Mouse (Mus musculus) olfactory bulb, adult 2 months (tissue): ENCODE measurements around the gene N4bp2l1. TPM values are rescaled to one million over a fixed set of nuclear protein-coding genes. Genes with fewer than 3 reads are reported as not detected.

Experiments
- H3K27ac ChIP-seq: fragments of 200-500 bp; 2 replicates; pipeline ENCODE4 v1.5.1; 2012; ENCODE audit warnings: low read depth, low read length; ENCODE audit not compliant: insufficient read depth
- H3K4me1 ChIP-seq: fragments of 200-500 bp; 2 replicates; pipeline ENCODE4 v1.6.1; 2012; ENCODE audit warnings: low read length; ENCODE audit not compliant: control insufficient read depth, insufficient read depth
- H3K4me3 ChIP-seq: fragments of 200-500 bp; 2 replicates; pipeline ENCODE4 v1.5.1; 2012; ENCODE audit warnings: mild to moderate bottlenecking, low read depth, low read length, moderate library complexity; ENCODE audit not compliant: insufficient read depth
- CTCF ChIP-seq: fragments of 200-500 bp; IDR thresholded peaks from 2 replicates; pipeline ENCODE4 v1.5.1; 2012; ENCODE audit warnings: low read depth, mild to moderate bottlenecking, low read length, moderate library complexity; ENCODE audit not compliant: insufficient read depth
- POLR2A ChIP-seq: fragments of 200-500 bp; IDR thresholded peaks from 2 replicates; pipeline ENCODE4 v1.6.1; 2012; ENCODE audit warnings: mild to moderate bottlenecking, low read depth, low read length, moderate library complexity; ENCODE audit not compliant: insufficient read depth
- WGBS: fragments of 180-500 bp; shearing (Covaris S2); methylation state at CpG from one replicate; pipeline ENCODE4 v1.1.7; 2018; 5-methylcytosine and 5-hydroxymethylcytosine counted together
- polyA plus RNA-seq: library from polyadenylated mRNA; stranded (reverse); fragments of >200 nt; gene quantifications from 2 replicates; pipeline ENCODE4 v1.2.4, GENCODE M21; 2012; ENCODE audit warnings: low replicate concordance; ENCODE audit not compliant: missing spikeins, insufficient read depth, insufficient read length

Gene N4bp2l1
- polyA plus RNA-seq, 1 experiment, result 261 TPM

- TF ChIP-seq POLR2A, result no peak
- TF ChIP-seq CTCF, result no peak
- no peaks in the 10 kb centered on the region for H3K4me1 ChIP-seq
- no peak overlapping the region for H3K27ac ChIP-seq
- 85% methylated on average over 10 of the region's 10 CpGs for WGBS
- no peak overlapping the region for H3K4me3 ChIP-seq
These were observed 21.8 kb upstream of the N4bp2l1 start for GRCm38 (mm10) chr5:150618599-150619355.

- WGBS, result 84% methylated on average over 3 of the region's 3 CpGs
- no peak for TF ChIP-seq CTCF
- TF ChIP-seq POLR2A, result no peak
- Histone ChIP-seq H3K27ac (no peak overlapping the region), H3K4me3 (no peak overlapping the region), H3K4me1 (no peaks in the 10 kb centered on the region; the same call in 1 of the 2 replicates)
These were observed 19.7 kb upstream of the N4bp2l1 start for GRCm38 (mm10) chr5:150616731-150617130.

DNA sequence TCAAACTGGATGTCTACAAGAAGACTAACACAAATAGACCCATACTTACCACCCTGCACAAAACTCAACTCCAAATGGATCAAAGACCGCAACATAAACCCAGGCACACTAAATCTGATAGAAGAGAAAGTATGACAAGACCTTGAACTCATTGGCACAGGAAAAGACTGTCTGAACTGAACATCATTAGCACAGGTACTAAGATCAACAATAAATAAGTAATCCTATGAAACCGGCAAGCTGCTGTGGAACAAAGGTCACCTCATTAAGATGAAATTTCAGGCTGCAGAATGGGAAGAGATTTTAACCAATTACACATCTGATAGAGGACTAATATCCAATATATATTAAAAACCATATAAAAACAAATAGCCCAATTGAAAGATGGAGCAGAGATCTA, 19.2 kb upstream of the N4bp2l1 start:
- Histone ChIP-seq H3K27ac (no peak overlapping the region), H3K4me3 (no peak overlapping the region), H3K4me1 (no peaks in the 10 kb centered on the region; the same call in 1 of the 2 replicates)
- TF ChIP-seq CTCF (no peak), POLR2A (no peak)
- WGBS, result 97% methylated on average over 2 of the region's 2 CpGs

DNA sequence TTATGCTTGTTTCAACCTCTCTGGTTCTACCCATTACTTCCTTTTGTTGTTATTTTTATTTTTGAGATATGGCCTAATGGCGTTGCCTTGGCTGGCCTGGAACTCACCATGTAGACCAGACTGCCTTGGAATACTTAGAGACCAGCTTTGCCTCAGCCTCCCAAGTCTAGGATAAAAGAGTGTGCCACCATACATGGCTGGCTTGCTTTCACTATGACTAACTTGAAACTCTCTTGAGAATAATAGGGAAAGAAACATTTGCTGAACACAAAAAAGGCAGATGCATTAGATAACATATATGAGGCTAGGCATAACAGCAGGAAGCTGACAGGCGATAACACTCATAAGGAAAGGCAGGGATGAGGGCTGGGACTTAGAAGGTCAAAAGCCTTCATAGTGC, 17.1 kb upstream of the N4bp2l1 start:
- no peak overlapping the region for H3K27ac ChIP-seq
- 85% methylated on average over 2 of the region's 2 CpGs for WGBS
- no peaks in the 10 kb centered on the region; the same call in 1 of the 2 replicates for H3K4me1 ChIP-seq
- no peak overlapping the region for H3K4me3 ChIP-seq
- no peak for TF ChIP-seq CTCF

GRCm38 (mm10) chr5:150611697-150612096, 14.7 kb upstream of the N4bp2l1 start:
- Histone ChIP-seq H3K4me3 (no peak overlapping the region), H3K4me1 (no peaks in the 10 kb centered on the region; the same call in 1 of the 2 replicates), H3K27ac (no peak overlapping the region)
- WGBS, result 68% methylated on average over 12 of the region's 12 CpGs
- TF ChIP-seq CTCF, result no peak
- TF ChIP-seq POLR2A, result no peak

- WGBS, result 83% methylated on average over 1 of the region's 1 CpGs
- TF ChIP-seq CTCF (no peak), POLR2A (no peak)
- Histone ChIP-seq H3K27ac (no peak overlapping the region), H3K4me1 (no peaks in the 10 kb centered on the region; the same call in 1 of the 2 replicates), H3K4me3 (no peak overlapping the region)
These were observed 14.1 kb upstream of the N4bp2l1 start for GRCm38 (mm10) chr5:150611136-150611535.

GRCm38 (mm10) chr5:150607631-150608030, 10.6 kb upstream of the N4bp2l1 start:
- WGBS, result 91% methylated on average over 8 of the region's 8 CpGs
- no peaks in the 10 kb centered on the region for H3K4me1 ChIP-seq
- TF ChIP-seq CTCF, result no peak
- no peak for TF ChIP-seq POLR2A

GRCm38 (mm10) chr5:150606131-150606530, 9.1 kb upstream of the N4bp2l1 start:
- no peak for TF ChIP-seq CTCF
- TF ChIP-seq POLR2A, result no peak
- WGBS, result 96% methylated on average over 6 of the region's 6 CpGs
- H3K4me1 ChIP-seq, result peaks cover 6% of the 10 kb centered on the region
- no peak overlapping the region for H3K4me3 ChIP-seq
- H3K27ac ChIP-seq, result no peak overlapping the region

More at GRCm38 (mm10) chr5:150607631-150608030, 10.6 kb upstream of the N4bp2l1 start:
- Histone ChIP-seq H3K4me3 (no peak overlapping the region), H3K27ac (no peak overlapping the region)

DNA sequence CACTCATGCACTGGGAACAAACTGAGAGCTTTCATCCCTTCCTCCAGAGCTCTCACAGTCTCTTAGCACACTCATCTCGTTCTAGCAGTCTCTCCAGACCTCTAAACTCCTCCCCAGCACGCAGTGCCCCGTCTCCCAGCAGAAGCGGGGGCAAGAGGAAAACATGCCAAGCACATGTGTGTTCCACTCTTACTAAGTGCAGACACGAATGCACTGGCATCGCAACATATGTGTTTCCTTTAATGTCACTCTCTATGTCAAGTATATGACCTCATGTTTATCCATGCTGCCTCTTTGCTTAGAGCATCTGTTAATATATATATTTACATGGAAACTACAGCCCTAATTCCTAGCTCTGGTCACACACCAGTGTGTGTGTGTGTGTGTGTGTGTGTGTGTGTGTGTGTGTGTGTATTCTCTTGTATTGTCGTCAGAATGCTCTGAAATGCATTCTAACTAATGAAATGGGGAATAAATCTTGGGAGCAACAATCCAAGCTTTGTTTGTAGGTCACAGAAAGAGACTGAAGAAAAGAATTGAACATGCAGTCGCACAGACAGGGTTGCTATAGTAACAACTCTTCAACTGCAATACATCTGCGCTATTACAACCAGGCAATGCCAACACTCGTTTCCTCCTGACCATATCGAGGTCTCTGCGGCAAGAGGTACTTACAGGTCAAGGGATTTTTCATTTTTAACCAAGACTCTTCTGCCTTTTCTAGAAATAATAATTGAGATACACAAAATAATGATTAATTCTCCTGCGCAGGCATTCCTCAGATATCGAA, 4.6 kb upstream of the N4bp2l1 start:
- H3K27ac ChIP-seq, result no peak overlapping the region

More for the DNA sequence above, 4.6 kb upstream of the N4bp2l1 start:
- TF ChIP-seq POLR2A (no peak), CTCF (no peak)
- 39% methylated on average over 14 of the region's 14 CpGs for WGBS
- Histone ChIP-seq H3K4me1 (peaks cover 12% of the 10 kb centered on the region), H3K4me3 (no peak overlapping the region)
